Mouse (Mus musculus): ENCODE measurements around the gene Abcc5.
"Not testable (repeated sequence)": the region's sequence is repeated elsewhere in the genome, so short reads cannot be mapped to it uniquely, and the experiment has no call there.

Gene Abcc5

GRCm38 (mm10) chr16:20425855-20426598 lies at the start of gene Abcc5:
Gene Abcc5 (minus strand): TSS chr16:20426394.
- DNase-seq (ENCODE audit: low spot score in 2 of 2), result peak; percentile 93

- no peak for DNase-seq (ENCODE audit: low spot score in 2 of 2)
These were observed 49.1 kb upstream of the Abcc5 start for GRCm38 (mm10) chr16:20475335-20475734.

GRCm38 (mm10) chr16:20474786-20475185 lies 48.6 kb upstream of the Abcc5 start:
- no peak for DNase-seq (ENCODE audit: low spot score in 2 of 2)

- no peak for DNase-seq (ENCODE audit: low spot score in 2 of 2)
These were observed 48.0 kb upstream of the Abcc5 start for GRCm38 (mm10) chr16:20474211-20474610.

GRCm38 (mm10) chr16:20473748-20474147 lies 47.6 kb upstream of the Abcc5 start:
- DNase-seq (ENCODE audit: low spot score in 2 of 2), result no peak

GRCm38 (mm10) chr16:20471686-20472085 lies 45.5 kb upstream of the Abcc5 start:
- DNase-seq (ENCODE audit: low spot score in 2 of 2), result no peak

GRCm38 (mm10) chr16:20470981-20471380 lies 44.8 kb upstream of the Abcc5 start:
- no peak for DNase-seq (ENCODE audit: low spot score in 2 of 2)

GRCm38 (mm10) chr16:20464725-20465124 lies 38.5 kb upstream of the Abcc5 start:
- no peak for DNase-seq (ENCODE audit: low spot score in 2 of 2)

- not testable (repeated sequence) for DNase-seq (ENCODE audit: low spot score in 2 of 2)
These were observed 32.5 kb upstream of the Abcc5 start for GRCm38 (mm10) chr16:20458736-20459135.

- no peak for DNase-seq (ENCODE audit: low spot score in 2 of 2)
These were observed 29.9 kb upstream of the Abcc5 start for GRCm38 (mm10) chr16:20456106-20456505.

GRCm38 (mm10) chr16:20454155-20454654 lies 28.0 kb upstream of the Abcc5 start:
- no peak for DNase-seq (ENCODE audit: low spot score in 2 of 2)

GRCm38 (mm10) chr16:20451774-20452173 lies 25.6 kb upstream of the Abcc5 start:
- DNase-seq (ENCODE audit: low spot score in 2 of 2), result no peak

- DNase-seq (ENCODE audit: low spot score in 2 of 2), result no peak
These were observed 19.7 kb upstream of the Abcc5 start for GRCm38 (mm10) chr16:20445871-20446270.

- DNase-seq (ENCODE audit: low spot score in 2 of 2), result no peak
These were observed 18.7 kb upstream of the Abcc5 start for GRCm38 (mm10) chr16:20444831-20445388.

- DNase-seq (ENCODE audit: low spot score in 2 of 2), result no peak
These were observed 16.7 kb upstream of the Abcc5 start for GRCm38 (mm10) chr16:20442871-20443270.

GRCm38 (mm10) chr16:20438673-20439415 lies 12.7 kb upstream of the Abcc5 start:
- no peak for DNase-seq (ENCODE audit: low spot score in 2 of 2)

GRCm38 (mm10) chr16:20438046-20438445 lies 11.9 kb upstream of the Abcc5 start:
- DNase-seq (ENCODE audit: low spot score in 2 of 2), result not testable (repeated sequence)

GRCm38 (mm10) chr16:20436281-20436680 lies 10.1 kb upstream of the Abcc5 start:
- no peak for DNase-seq (ENCODE audit: low spot score in 2 of 2)

- DNase-seq (ENCODE audit: low spot score in 2 of 2), result no peak
These were observed 3.1 kb upstream of the Abcc5 start for GRCm38 (mm10) chr16:20429328-20429727.

- no peak for DNase-seq (ENCODE audit: low spot score in 2 of 2)
These were observed 1.4 kb upstream of the Abcc5 start for GRCm38 (mm10) chr16:20427566-20427965.

- peak; percentile 28 to 37 for DNase-seq (ENCODE audit: low spot score in 2 of 2)
These were observed 1.2 kb downstream of the Abcc5 start for GRCm38 (mm10) chr16:20424719-20425650.
